Mouse (Mus musculus): Measurements from ENCODE around the gene Gm42906. TPM values are rescaled to one million over a fixed set of nuclear protein-coding genes. Genes with fewer than 3 reads are reported as not detected.

Gm42906 gene
- total and polyA plus RNA-seq, 3 experiments, result not detected

DNA sequence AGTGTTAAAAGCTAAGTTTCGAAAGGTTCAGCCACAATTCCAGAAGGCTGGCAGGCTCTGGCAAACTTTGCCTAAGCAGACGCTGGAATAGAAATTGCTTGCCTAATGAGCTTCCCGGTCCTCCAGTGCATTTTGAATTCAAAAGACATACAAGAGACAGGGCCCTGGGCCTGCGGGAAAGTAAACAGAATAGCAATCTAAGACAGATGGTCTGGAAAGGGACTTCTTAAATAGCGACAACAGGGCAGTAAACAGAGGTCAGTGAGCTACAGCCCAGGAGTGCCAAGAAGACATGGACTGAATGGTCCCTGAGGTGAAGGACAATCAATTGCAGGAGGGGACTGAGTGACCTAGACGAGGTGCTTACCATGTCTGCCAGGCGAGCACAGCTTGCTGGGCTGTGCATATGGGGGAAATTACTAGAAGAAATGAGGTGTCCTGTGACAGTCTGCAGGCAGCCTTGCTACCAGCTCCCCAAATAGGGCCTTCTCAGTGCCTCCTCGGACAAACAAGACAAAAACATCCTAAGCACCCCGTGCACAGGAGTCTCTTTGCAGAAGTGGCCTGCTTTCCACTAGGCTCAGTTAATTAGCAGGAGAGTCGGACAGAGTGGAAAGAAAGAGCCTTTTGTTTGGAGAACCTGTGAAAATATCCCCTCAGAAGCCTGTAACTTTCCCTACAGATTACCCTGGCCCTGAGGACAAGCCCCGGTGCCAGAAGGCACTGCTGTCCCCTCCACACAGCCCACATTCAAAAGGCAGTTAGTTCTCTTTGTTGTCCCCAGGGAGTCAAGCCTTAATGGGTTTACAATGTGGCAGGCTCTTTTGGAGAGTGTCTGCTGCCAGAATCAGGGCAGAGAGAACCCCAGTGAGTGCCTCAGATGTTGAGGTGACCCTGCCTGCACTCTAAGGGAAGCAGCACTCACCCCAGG is 285.0 kb downstream of the Gm42906 start:
- Histone ChIP-seq H3K79me2 (ENCODE audit: control insufficient read depth, insufficient read depth, low read length, poor library complexity) (no peaks in the 10 kb centered on the region), H3K9ac (ENCODE audit: control insufficient read depth, low read depth, low read length, poor library complexity, severe bottlenecking) (no peak overlapping the region), H3K27me3 (ENCODE audit: control insufficient read depth in 1 of 2, insufficient read depth in 2 of 2, low read length in 2 of 2) (no peaks in the 10 kb centered on the region), H3K4me3 (ENCODE audit: control insufficient read depth in 1 of 2, insufficient read depth in 1 of 2, low read depth in 2 of 2, low read length in 2 of 2) (no peak overlapping the region), H3K9me3 (replicated peaks; ENCODE audit: insufficient read depth, low read length) (no peaks in the 10 kb centered on the region), H3K36me3 (ENCODE audit: control insufficient read depth in 1 of 2, insufficient read depth in 2 of 2, low read length in 2 of 2) (no peaks in the 10 kb centered on the region), H3K4me1 (ENCODE audit: control insufficient read depth in 1 of 2, insufficient read depth in 2 of 2, low read length in 2 of 2) (no peaks in the 10 kb centered on the region), H3K27ac (ENCODE audit: control insufficient read depth, low read depth, low read length) (no peak overlapping the region)
- no peak for TF ChIP-seq ETS1 (IDR thresholded peaks at IDR 0.05; ENCODE audit: low read depth, low read length)
- no peak for TF ChIP-seq MAZ (IDR thresholded peaks at IDR 0.05; ENCODE audit: low read depth, low read length)
- TF ChIP-seq CHD2 (IDR thresholded peaks at IDR 0.05; ENCODE audit: low read length), result no peak
- TF ChIP-seq HCFC1 (IDR thresholded peaks at IDR 0.05; ENCODE audit: low read depth, low read length), result no peak
- TF ChIP-seq CHD1 (IDR thresholded peaks at IDR 0.05; ENCODE audit: low read depth, low read length), result no peak
- no peak for TF ChIP-seq MXI1 (IDR thresholded peaks at IDR 0.05; ENCODE audit: low read depth, low read length)
- TF ChIP-seq NELFE (IDR thresholded peaks at IDR 0.05; ENCODE audit: low read depth, low read length), result no peak
- no peak for TF ChIP-seq MAX (IDR thresholded peaks at IDR 0.05; ENCODE audit: low read length)
- no peak for TF ChIP-seq RCOR1 (IDR thresholded peaks at IDR 0.05; ENCODE audit: low read depth, low read length)
- no peak for TF ChIP-seq ZC3H11A (IDR thresholded peaks at IDR 0.05; ENCODE audit: low read depth, low read length)
- TF ChIP-seq TAL1 (IDR thresholded peaks at IDR 0.05; ENCODE audit: low read length), result no peak
- no peak for TF ChIP-seq KAT2A (conservative IDR thresholded peaks at IDR 0.05; ENCODE audit: low read depth, low read length)
- TF ChIP-seq CTCF (IDR thresholded peaks at IDR 0.05 in 2 of 3, conservative IDR thresholded peaks at IDR 0.05 in 1 of 3; ENCODE audit: control insufficient read depth in 1 of 3, insufficient read depth in 1 of 3, low read depth in 2 of 3, low read length in 3 of 3, poor library complexity in 1 of 3, severe bottlenecking in 1 of 3), result no peak
- DNase-seq (ENCODE audit: low read depth, low spot score), result no peak

DNA sequence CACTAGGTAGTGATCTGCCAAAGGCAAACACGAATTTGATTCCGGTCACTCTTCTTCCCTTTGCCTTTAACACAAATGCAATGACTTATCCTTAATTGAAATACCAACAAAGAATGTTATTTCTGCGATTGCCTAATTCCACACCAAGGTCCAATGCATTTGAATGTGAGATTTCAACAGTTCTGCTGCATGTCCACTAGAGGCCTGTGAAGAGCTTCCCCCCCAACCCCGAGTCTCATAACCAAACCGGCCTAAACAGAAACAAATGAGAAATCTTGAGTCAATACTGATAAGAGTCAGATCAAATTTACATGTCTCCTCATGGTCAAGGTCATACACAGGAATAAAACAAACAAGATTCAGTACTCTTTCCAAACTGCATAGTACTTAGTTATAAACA is 285.7 kb downstream of the Gm42906 start:
- H3K27ac ChIP-seq (ENCODE audit: control insufficient read depth, low read depth, low read length), result no peak overlapping the region
- no peaks in the 10 kb centered on the region for H3K79me2 ChIP-seq (ENCODE audit: control insufficient read depth, insufficient read depth, low read length, poor library complexity)
- H3K4me3 ChIP-seq (ENCODE audit: control insufficient read depth in 1 of 2, insufficient read depth in 1 of 2, low read depth in 2 of 2, low read length in 2 of 2), result no peak overlapping the region
- no peak for DNase-seq (ENCODE audit: low read depth, low spot score)
- no peaks in the 10 kb centered on the region for H3K36me3 ChIP-seq (ENCODE audit: control insufficient read depth in 1 of 2, insufficient read depth in 2 of 2, low read length in 2 of 2)
- H3K9me3 ChIP-seq (replicated peaks; ENCODE audit: insufficient read depth, low read length), result no peaks in the 10 kb centered on the region
- no peaks in the 10 kb centered on the region for H3K4me1 ChIP-seq (ENCODE audit: control insufficient read depth in 1 of 2, insufficient read depth in 2 of 2, low read length in 2 of 2)
- H3K9ac ChIP-seq (ENCODE audit: control insufficient read depth, low read depth, low read length, poor library complexity, severe bottlenecking), result no peak overlapping the region
- H3K27me3 ChIP-seq (ENCODE audit: control insufficient read depth in 1 of 2, insufficient read depth in 2 of 2, low read length in 2 of 2), result no peaks in the 10 kb centered on the region
- peak in 1 of 3 experiments; percentile 2; a peak in 1 of 6 replicates for TF ChIP-seq CTCF (IDR thresholded peaks at IDR 0.05 in 2 of 3, conservative IDR thresholded peaks at IDR 0.05 in 1 of 3; ENCODE audit: control insufficient read depth in 1 of 3, insufficient read depth in 1 of 3, low read depth in 2 of 3, low read length in 3 of 3, poor library complexity in 1 of 3, severe bottlenecking in 1 of 3)
- TF ChIP-seq TCF12 (IDR thresholded peaks at IDR 0.05; ENCODE audit: low read depth, low read length), result no peak

Measured in MEL (cell line).